Mouse (Mus musculus) cerebellum, adult 11-12 months (tissue): Measurements from ENCODE around the gene Exosc2.
"Not testable (repeated sequence)": the region's sequence is repeated elsewhere in the genome, so short reads cannot be mapped to it uniquely, and the experiment has no call there.

Experiments
- DNase-seq: peaks from one replicate; pipeline ENCODE4 v3.0.0; 2022

Exosc2 gene

GRCm38 (mm10) chr2:31678641-31679040 lies 8.1 kb downstream of the Exosc2 start:
- no peak for DNase-seq

- not testable (repeated sequence) for DNase-seq
Measured at GRCm38 (mm10) chr2:31681051-31681707, 10.7 kb downstream of the Exosc2 start.

- no peak for DNase-seq
Measured at GRCm38 (mm10) chr2:31681731-31682235, 11.3 kb downstream of the Exosc2 start.

- DNase-seq = peak; percentile 43
Measured at GRCm38 (mm10) chr2:31683666-31684065, 13.2 kb downstream of the Exosc2 start.

GRCm38 (mm10) chr2:31688074-31688925 lies 17.8 kb downstream of the Exosc2 start, which contains the start of gene Abl1:
Gene Abl1 (plus strand): TSS chr2:31688376.
- DNase-seq = peak; percentile 96

- no peak for DNase-seq
Measured at GRCm38 (mm10) chr2:31689045-31689444, 18.5 kb downstream of the Exosc2 start.

GRCm38 (mm10) chr2:31690063-31690462 lies 19.5 kb downstream of the Exosc2 start:
- DNase-seq = no peak

- DNase-seq = no peak
Measured at GRCm38 (mm10) chr2:31698209-31698608, 27.7 kb downstream of the Exosc2 start.

- DNase-seq = no peak
Measured at GRCm38 (mm10) chr2:31700545-31701446, 30.3 kb downstream of the Exosc2 start.

- DNase-seq = no peak
Measured at GRCm38 (mm10) chr2:31703226-31703625, 32.7 kb downstream of the Exosc2 start.

GRCm38 (mm10) chr2:31705914-31706313 lies 35.4 kb downstream of the Exosc2 start:
- no peak for DNase-seq

- DNase-seq = no peak
Measured at GRCm38 (mm10) chr2:31706531-31706930, 36.0 kb downstream of the Exosc2 start.

GRCm38 (mm10) chr2:31712716-31713115 lies 42.2 kb downstream of the Exosc2 start:
- no peak for DNase-seq

GRCm38 (mm10) chr2:31713813-31714212 lies 43.3 kb downstream of the Exosc2 start:
- DNase-seq = no peak

GRCm38 (mm10) chr2:31714780-31715179 lies 44.3 kb downstream of the Exosc2 start:
- DNase-seq = no peak

GRCm38 (mm10) chr2:31715985-31716384 lies 45.5 kb downstream of the Exosc2 start:
- no peak for DNase-seq

GRCm38 (mm10) chr2:31719202-31719880 lies 48.8 kb downstream of the Exosc2 start:
- no peak for DNase-seq

- DNase-seq = no peak
Measured at GRCm38 (mm10) chr2:31719944-31720343, 49.4 kb downstream of the Exosc2 start.

GRCm38 (mm10) chr2:31720783-31721182 lies 50.3 kb downstream of the Exosc2 start:
- DNase-seq = no peak

GRCm38 (mm10) chr2:31724730-31725490 lies 54.4 kb downstream of the Exosc2 start:
- DNase-seq = no peak

- DNase-seq = no peak
Measured at GRCm38 (mm10) chr2:31727576-31728277, 57.2 kb downstream of the Exosc2 start.
